Mouse (Mus musculus) granulocyte monocyte progenitor cell, adult 5-6 weeks (primary cell): ENCODE measurements around the gene Casp1. TPM values are rescaled to one million over a fixed set of nuclear protein-coding genes. Genes with fewer than 3 reads are reported as not detected.

ENCODE experiments used
- ATAC-seq: replicated peaks from 2 replicates; pipeline ENCODE4 v1.8.0; 2016; ENCODE audit warnings: mild to moderate bottlenecking, moderate TSS enrichment, inconsistent platforms; ENCODE audit not compliant: poor library complexity, severe bottlenecking
- total RNA-seq, 2 experiments: library from RNA; stranded (forward) in 1 of 2; stranded (reverse) in 1 of 2; fragments of 200-712, 200-1000 nt in 1 of 2; fragments of >200 nt in 1 of 2; fragmentation: Nextera tagmentation in 1 of 2; gene quantifications; 2 replicates each; pipeline ENCODE4 v1.2.3; 2014 to 2017

Casp1 gene
- total RNA-seq (2014; fragmentation: Nextera tagmentation) (76.1 and 84.5 TPM in 2 replicates), total RNA-seq (2017) (79.3 and 112 TPM in 2 replicates)

- peak; percentile 90 for ATAC-seq
Observed at GRCm38 (mm10) chr9:5298329-5299131, at the start of gene Casp1. Gene Casp1 (plus strand): TSS chr9:5298517.

- ATAC-seq = no peak
Observed at GRCm38 (mm10) chr9:5263951-5264475, 34.3 kb upstream of the Casp1 start.

GRCm38 (mm10) chr9:5270274-5270673, 28.0 kb upstream of the Casp1 start:
- ATAC-seq = no peak

DNA sequence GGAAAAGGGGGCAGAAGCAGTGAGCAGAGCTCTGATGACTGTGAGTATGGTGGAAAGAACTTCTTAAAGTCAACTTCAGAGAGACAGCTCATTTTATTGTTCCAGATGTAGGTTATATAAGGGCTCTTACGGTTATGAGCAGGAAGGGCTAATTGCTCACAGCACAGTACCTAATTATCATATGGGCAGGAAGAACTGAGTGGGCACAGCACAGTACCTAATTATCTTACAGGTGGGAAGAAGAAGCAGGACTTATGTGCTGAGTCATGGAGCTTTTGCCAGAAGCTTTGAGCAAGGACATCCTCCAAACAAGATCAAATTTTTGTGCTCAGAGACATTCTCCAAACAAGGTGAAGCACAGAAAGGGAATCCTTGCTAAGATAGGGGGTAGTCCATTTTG, 27.4 kb upstream of the Casp1 start:
- ATAC-seq = no peak

DNA sequence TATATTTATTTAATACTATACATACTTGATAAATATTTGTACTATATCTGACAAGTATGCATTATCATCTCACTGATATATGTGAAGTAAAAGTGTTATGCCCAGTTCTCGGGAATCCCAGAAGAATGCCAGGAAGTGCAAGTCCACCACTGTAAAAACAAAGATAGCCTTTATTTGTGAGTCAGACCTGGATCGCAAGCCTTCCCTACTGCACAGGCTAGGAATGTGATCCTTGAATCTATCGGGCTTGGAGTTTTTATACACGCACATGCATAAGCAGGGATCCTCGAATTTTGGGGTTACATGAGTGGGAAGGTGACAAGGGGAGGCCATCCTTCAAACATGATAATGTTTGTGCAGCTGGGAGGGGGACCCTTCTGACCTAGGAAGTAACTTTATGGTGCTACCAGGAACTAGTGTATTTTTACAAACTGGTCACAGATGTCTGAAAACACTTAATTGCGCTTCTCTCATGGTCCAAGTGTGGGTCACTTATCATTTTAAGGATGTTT, 26.9 kb upstream of the Casp1 start:
- ATAC-seq = no peak

DNA sequence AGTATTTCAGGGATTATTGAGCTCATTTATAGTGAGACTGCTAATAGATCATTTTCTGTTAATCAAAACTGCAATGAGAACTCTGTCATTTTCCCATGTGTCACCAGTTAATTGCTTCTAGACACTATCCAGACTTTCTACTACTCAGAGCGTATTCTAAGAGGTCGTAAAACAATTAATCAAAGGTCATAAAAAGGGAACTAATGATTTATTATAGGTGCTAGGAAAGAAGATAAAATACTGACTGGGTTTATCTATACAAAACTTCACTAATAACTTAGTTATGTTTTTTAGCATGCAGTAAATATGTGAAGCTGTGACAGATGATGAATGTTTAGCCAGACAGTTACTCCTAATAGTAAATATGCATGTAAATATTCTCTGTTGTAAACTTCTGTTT, 12.2 kb upstream of the Casp1 start:
- no peak for ATAC-seq

DNA sequence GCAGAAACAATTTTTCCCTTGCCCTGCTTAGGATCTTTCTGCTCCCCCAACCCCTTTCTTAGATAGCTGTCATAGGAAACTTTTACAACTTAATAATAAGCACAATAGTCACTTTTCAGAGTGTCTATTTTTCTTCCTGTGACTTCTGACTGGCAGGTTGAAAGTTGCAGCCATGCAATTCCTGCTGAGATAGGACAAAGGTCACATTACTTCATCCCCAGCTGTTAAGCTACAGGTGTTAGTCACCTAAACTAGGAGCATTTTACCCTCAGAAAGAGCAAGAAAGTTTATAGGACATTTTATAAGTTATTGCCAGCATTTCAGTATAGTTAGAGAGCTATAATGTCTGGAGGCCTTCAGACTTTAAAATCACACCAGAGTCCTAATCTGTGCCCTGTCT, 11.7 kb upstream of the Casp1 start:
- ATAC-seq = no peak

DNA sequence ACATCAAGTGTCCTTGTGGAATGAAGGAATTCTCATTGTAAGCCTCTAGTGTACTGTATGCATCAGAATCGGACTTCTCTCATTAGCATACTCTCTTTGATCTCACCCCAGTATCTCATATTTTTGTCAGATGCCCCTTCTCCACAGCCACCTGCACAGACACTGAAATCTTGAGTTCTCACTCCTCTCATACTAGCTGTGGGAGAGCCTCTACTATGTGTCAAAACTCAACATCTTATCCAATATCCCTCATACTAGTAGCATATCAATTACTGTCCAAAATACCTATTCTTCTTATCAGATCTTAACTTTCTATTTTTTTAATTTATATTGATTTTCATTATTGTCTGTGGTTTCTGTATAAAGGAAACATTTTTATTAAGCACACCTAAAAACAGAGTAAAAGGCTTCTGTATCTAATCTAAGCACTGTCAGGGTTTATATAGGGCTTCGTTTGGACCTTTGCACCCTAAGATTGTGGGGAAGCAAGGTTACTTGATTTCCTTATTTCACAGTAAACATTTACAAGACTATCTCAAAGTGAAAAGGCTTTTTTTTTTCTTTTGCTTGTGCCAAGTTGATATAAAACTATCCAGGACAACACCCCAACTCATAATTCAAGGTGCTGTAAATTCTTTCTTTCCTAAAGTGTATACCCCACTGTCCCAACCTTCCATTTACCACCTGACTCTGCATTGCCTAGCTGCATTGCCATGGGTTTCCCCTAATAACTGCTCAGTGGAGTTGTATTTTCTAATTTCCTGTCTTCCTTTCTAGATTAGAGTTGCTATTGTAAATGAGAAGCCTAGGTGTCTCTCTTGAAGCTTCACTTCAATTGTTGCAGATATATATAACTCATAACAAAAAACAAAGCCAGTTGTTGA, 1.7 kb upstream of the Casp1 start:
- ATAC-seq = no peak

DNA sequence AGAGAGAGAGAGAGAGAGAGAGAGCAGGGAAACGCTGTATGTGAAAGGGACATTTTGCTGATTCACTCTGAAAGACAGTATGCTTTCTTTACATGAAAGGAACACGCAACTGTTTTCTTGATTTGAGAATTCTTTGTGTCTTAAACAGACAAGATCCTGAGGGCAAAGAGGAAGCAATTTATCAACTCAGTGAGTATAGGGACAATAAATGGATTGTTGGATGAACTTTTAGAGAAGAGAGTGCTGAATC, 740 bp downstream of the Casp1 start:
- peak; percentile 44 for ATAC-seq

DNA sequence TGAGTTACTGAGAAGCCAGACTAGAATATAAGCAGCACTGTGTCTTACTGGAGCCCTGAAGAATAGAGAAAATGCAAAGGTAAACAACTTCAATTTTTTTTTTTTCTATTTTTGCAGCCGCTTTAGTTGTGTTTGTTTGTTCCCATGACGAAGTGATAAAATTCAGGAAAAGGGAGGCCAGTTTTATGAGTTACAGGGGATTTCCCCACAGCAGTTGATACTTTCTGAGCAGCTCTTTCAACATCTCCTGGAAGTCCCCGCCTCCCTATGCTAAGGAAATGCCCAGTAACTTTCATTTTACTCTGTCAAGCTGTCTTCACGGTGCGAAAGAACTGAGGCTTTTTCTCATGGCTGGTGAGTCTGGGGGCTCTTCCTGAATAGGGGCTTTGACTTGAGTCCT, 10.2 kb downstream of the Casp1 start, which contains the start of gene Casp4:
Casp4 (plus strand) TSS at position 268 of the 400 bp plus-strand sequence.
- ATAC-seq = peak; percentile 89

- ATAC-seq = no peak
Observed at GRCm38 (mm10) chr9:5310112-5310511, 11.8 kb downstream of the Casp1 start.

GRCm38 (mm10) chr9:5311435-5311834, 13.1 kb downstream of the Casp1 start:
- ATAC-seq = no peak

DNA sequence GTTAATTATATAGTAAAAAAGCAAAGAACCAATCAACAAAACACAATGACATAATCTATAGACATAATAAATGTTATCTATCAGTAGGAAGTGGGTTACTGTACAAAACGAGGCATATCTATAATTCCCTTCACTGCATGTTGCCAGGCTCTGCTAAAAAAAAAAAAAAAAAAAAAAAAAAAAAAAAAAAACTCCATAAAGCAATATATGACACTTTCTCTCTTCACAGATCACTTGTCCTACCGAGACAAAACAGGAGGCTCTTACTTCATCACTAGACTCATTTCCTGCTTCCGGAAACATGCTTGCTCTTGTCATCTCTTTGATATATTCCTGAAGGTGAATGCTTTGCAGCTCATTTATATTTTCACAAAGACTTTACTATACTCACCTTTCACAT, 29.9 kb downstream of the Casp1 start:
- ATAC-seq = no peak

DNA sequence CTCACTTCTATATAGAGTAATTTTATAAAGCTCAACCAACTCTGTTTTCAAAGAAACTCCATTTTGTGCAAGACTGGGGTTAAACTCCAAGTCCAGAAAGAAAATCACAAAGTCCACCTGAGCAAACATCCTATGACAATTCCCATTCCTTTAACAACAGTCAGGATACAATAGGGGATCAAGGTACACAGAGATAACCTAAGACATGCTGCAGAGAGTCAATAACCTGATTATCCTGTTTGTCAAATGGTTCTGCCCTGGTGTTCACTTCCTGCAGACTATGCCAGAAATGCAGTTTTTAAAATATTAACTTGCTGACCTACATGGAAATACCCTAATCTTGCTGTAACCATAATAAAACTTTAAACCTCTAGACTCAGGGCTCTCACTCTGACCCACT, 34.1 kb downstream of the Casp1 start:
- no peak for ATAC-seq

GRCm38 (mm10) chr9:5333422-5333821, 35.1 kb downstream of the Casp1 start:
- ATAC-seq = no peak; the same call in 1 of the 2 replicates

DNA sequence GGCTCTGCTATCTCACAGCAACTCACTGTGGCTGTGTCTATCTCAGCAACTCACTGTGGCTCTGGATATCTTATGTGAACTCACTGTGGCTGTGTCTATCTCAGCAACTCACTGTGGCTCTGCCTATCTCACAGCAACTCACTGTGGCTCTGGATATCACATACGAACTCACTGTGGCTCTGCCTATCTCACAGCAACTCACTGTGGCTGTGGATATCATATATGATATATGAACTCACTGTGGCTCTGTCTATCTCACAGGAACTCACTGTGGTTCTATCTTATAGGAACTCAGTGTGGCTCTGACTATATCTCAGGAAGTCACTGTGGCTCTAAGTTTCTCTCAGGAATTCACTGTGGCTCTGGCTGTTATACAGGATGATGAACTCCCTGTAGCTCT, 44.8 kb downstream of the Casp1 start:
- ATAC-seq = peak; percentile 40

DNA sequence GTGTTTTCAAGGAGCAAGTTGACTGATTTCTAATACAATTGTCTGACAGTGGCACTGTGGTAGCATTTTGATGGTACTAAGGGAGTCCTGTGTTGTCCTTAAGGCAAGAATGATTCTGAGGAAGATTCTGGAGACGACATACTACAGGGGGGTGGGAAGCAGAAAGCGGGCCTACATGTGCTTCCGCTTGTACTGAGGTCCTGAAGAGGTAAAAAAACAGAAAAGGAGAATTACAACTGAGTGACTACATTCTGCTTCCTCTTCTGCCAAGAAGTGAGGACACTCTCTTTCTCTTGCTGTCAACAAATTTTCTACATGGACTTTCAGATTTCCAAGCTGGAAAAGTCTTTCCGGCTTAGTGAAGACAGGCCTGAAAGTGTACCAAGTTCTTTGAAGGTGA, 45.8 kb downstream of the Casp1 start:
- ATAC-seq = peak; percentile 92

- peak; percentile 44; the same call in 1 of the 2 replicates for ATAC-seq
Observed at GRCm38 (mm10) chr9:5345291-5345898, 47.1 kb downstream of the Casp1 start, which contains the start of gene Casp12. Gene Casp12 (plus strand): TSS chr9:5345430.

- ATAC-seq = no peak
Observed at GRCm38 (mm10) chr9:5347381-5347780, 49.1 kb downstream of the Casp1 start.

DNA sequence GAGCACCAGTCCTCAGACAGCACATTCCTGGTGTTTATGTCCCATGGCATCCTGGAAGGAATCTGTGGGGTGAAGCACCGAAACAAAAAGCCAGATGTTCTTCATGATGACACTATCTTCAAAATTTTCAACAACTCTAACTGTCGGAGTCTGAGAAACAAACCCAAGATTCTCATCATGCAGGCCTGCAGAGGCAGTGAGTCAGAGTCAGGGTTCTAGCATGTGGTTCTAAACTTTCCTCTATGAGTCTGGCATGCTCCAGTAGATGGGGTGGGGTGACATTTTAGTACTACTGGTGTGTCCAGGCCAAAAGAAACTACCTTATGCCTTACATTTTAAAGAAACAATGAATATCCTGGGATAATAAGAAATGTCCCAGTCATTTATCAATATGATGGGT, 55.4 kb downstream of the Casp1 start:
- ATAC-seq = no peak
